Mouse (Mus musculus): ENCODE results near the gene Cul9. TPM values are rescaled to one million over a fixed set of nuclear protein-coding genes. Genes with fewer than 3 reads are reported as not detected.
A peak's percentile ranks its signal among the peaks of the same experiment; 100 is the strongest.
"Not testable (repeated sequence)": the region's sequence is repeated elsewhere in the genome, so short reads cannot be mapped to it uniquely, and the experiment has no call there.

Gene Cul9
- polyA plus RNA-seq, 1 experiment from 2014 or later, result 2.5 TPM

DNA sequence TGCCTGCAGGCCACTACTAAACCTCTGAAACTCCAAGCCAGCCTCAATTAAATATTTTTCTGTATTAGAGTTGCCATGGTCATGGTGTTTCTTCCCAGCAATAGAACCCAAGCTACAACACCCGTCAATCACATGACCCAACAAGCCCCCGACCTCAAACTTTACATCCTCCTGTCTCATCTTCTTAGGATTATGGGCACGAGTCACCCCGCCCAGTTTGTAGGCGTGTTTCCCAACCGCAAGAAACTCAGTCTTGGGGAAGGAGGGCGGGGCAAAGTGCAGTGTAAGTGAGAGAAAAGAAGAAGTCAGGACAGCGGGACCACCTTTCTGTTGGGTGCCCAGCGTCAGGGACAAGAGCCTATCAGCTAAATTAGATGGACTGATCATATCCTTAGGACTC is 42.0 kb upstream of the Cul9 start:
- Histone ChIP-seq H3K27ac (ENCODE audit: low read depth, low read length) (no peak overlapping the region), H3K36me3 (ENCODE audit: control insufficient read depth, insufficient read depth, low read length) (peaks cover 29% of the 10 kb centered on the region), H3K9ac (ENCODE audit: low read depth, low read length) (no peak overlapping the region), H3K4me1 (ENCODE audit: control insufficient read depth, insufficient read depth, low read length) (no peaks in the 10 kb centered on the region), H3K4me2 (no peak overlapping the region), H3K4me3 (ENCODE audit: low read depth, low read length) (no peak overlapping the region), H3K9me3 (replicated peaks; ENCODE audit: control insufficient read depth, low read length) (no peaks in the 10 kb centered on the region), H3K27me3 (ENCODE audit: control insufficient read depth, insufficient read depth, low read length) (no peaks in the 10 kb centered on the region)
- ATAC-seq (replicated peaks; ENCODE audit: insufficient number of reproducible peaks, low FRiP score, low TSS enrichment), result no peak
- WGBS (ENCODE audit: insufficient replicate concordance), result 77% methylated on average over 9 of the region's 9 CpGs

DNA sequence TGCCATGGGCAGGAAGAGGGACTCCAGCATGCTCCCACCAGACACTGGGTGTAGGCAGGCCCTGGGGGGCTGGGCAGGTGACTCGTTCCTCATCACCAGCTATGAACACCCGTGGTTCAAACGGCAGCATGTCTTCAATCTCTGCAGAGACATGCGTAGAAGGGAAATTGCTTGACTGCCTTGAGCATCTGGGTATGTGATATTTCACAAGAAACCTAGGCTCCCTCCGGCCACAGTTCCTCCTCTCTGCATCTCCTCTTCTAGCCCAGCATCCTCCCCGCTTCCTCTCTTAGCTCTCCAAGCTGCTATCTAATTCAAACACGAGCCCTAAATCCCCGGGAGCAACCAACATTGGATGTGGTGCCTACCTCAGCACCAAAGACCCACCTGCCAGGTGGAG is 40.1 kb upstream of the Cul9 start:
- H3K27me3 ChIP-seq (ENCODE audit: control insufficient read depth, insufficient read depth, low read length), result no peaks in the 10 kb centered on the region
- no peak overlapping the region for H3K27ac ChIP-seq (ENCODE audit: low read depth, low read length)
- no peak overlapping the region for H3K4me2 ChIP-seq
- H3K9ac ChIP-seq (ENCODE audit: low read depth, low read length), result no peak overlapping the region
- H3K36me3 ChIP-seq (ENCODE audit: control insufficient read depth, insufficient read depth, low read length), result peaks cover 43% of the 10 kb centered on the region
- no peak overlapping the region for H3K4me3 ChIP-seq (ENCODE audit: low read depth, low read length)
- 83% methylated on average over 8 of the region's 8 CpGs for WGBS (ENCODE audit: insufficient replicate concordance)
- no peaks in the 10 kb centered on the region for H3K9me3 ChIP-seq (replicated peaks; ENCODE audit: control insufficient read depth, low read length)
- ATAC-seq (replicated peaks; ENCODE audit: insufficient number of reproducible peaks, low FRiP score, low TSS enrichment), result no peak
- no peaks in the 10 kb centered on the region for H3K4me1 ChIP-seq (ENCODE audit: control insufficient read depth, insufficient read depth, low read length)

DNA sequence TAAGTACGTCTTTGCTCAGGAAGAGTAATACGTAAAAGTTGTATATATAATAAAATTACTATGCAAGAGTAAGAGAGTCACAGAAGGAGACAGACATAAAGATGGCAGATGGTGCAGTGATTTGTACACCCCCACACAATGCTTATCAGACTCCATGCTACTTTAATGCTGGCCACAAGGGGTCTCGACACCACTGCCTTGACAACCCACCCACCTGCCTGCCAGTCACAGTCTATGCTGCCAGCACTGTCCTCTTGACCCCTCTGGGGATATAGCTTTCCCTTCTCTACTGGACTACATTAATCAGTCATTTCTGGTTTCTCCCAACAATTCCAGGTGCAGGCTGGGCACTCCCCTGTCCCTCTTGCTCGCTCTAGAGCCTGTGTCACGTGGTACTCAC is 32.5 kb upstream of the Cul9 start:
- peaks cover 59% of the 10 kb centered on the region for H3K36me3 ChIP-seq (ENCODE audit: control insufficient read depth, insufficient read depth, low read length)

DNA sequence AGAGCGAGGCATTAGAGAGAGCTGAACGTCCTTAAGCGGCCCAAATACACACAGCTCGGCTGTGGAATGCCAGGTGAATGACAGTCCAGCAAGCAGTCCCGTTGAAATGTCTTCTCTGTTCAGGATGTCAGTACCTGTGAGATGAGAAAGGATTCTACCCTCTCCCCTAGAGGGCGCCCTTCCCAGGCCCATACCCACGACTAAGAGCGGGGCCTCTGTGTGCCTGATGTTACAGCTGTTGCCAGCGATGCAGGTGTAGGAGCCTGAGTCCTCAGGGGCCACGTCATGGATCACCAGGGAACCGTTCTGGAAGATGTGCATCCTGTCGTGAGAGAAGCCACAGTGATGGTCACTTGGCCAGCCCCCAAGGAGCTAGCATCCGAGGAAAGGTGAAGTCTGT is 29.9 kb upstream of the Cul9 start:
- H3K27me3 ChIP-seq (ENCODE audit: control insufficient read depth, insufficient read depth, low read length), result no peaks in the 10 kb centered on the region
- no peaks in the 10 kb centered on the region for H3K4me1 ChIP-seq (ENCODE audit: control insufficient read depth, insufficient read depth, low read length)
- H3K9ac ChIP-seq (ENCODE audit: low read depth, low read length), result no peak overlapping the region
- peaks cover 58% of the 10 kb centered on the region for H3K36me3 ChIP-seq (ENCODE audit: control insufficient read depth, insufficient read depth, low read length)
- no peak overlapping the region for H3K4me3 ChIP-seq (ENCODE audit: low read depth, low read length)
- no peak overlapping the region for H3K27ac ChIP-seq (ENCODE audit: low read depth, low read length)
- H3K4me2 ChIP-seq, result no peak overlapping the region
- no peak for ATAC-seq (replicated peaks; ENCODE audit: insufficient number of reproducible peaks, low FRiP score, low TSS enrichment)
- 0 out of 2 replicates have a peak, but pooled peaks cover 2% of the 10 kb centered on the region for H3K9me3 ChIP-seq (replicated peaks; ENCODE audit: control insufficient read depth, low read length)
- WGBS (ENCODE audit: insufficient replicate concordance), result 84% methylated on average over 13 of the region's 13 CpGs

More for the DNA sequence above, 32.5 kb upstream of the Cul9 start:
- 74% methylated on average over 5 of the region's 5 CpGs for WGBS (ENCODE audit: insufficient replicate concordance)
- H3K9ac ChIP-seq (ENCODE audit: low read depth, low read length), result no peak overlapping the region
- no peak for ATAC-seq (replicated peaks; ENCODE audit: insufficient number of reproducible peaks, low FRiP score, low TSS enrichment)
- H3K4me2 ChIP-seq, result no peak overlapping the region
- no peaks in the 10 kb centered on the region for H3K27me3 ChIP-seq (ENCODE audit: control insufficient read depth, insufficient read depth, low read length)
- H3K4me3 ChIP-seq (ENCODE audit: low read depth, low read length), result no peak overlapping the region
- H3K9me3 ChIP-seq (replicated peaks; ENCODE audit: control insufficient read depth, low read length), result 0 out of 2 replicates have a peak, but pooled peaks cover 2% of the 10 kb centered on the region
- H3K27ac ChIP-seq (ENCODE audit: low read depth, low read length), result no peak overlapping the region
- no peaks in the 10 kb centered on the region for H3K4me1 ChIP-seq (ENCODE audit: control insufficient read depth, insufficient read depth, low read length)

DNA sequence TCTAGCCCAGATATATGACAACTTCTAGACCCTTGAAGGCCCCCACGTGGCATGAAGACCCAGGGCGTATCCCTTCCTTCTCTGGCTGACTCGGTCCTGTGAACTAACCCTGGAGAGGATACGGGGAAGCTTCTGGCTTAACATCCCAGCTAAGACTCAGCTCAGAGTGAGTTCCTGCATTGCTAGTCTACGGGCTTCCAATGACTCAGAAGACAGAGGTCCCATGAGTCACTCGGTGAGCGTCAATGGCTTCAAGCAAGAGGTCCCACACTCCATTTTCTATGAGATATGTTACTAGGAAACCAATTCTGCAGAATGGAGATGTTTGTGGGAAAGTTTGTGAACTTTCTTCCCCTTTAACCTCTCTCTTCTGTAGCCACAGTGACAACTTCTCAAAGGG is 28.3 kb upstream of the Cul9 start:
- Histone ChIP-seq H3K27me3 (ENCODE audit: control insufficient read depth, insufficient read depth, low read length) (no peaks in the 10 kb centered on the region), H3K9ac (ENCODE audit: low read depth, low read length) (no peak overlapping the region), H3K4me2 (no peak overlapping the region), H3K36me3 (ENCODE audit: control insufficient read depth, insufficient read depth, low read length) (peaks cover 62% of the 10 kb centered on the region), H3K27ac (ENCODE audit: low read depth, low read length) (no peak overlapping the region), H3K4me3 (ENCODE audit: low read depth, low read length) (no peak overlapping the region), H3K4me1 (ENCODE audit: control insufficient read depth, insufficient read depth, low read length) (no peaks in the 10 kb centered on the region), H3K9me3 (replicated peaks; ENCODE audit: control insufficient read depth, low read length) (no peaks in the 10 kb centered on the region)
- ATAC-seq (replicated peaks; ENCODE audit: insufficient number of reproducible peaks, low FRiP score, low TSS enrichment), result no peak
- 90% methylated on average over 7 of the region's 7 CpGs for WGBS (ENCODE audit: insufficient replicate concordance)

DNA sequence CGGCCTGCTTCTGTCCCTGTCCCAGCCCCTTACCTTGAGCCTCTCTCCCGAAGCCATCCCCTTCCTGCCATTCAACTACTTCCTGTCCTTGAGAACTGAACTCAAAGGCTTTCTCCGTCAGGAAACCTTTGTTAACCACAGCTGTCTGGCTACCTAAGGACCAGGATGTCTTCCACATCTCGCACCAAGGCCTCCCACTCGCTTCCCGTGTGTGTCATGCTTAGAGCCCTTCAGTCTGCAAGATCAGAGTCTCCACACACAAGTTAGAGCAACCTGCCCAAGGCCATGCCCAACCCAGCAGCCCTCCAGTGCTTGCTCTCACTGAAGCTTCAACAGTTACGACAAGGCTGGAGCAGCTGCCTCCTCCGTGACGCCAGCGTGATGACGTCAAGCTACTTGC is 24.8 kb upstream of the Cul9 start:
- 74% methylated on average over 11 of the region's 11 CpGs for WGBS (ENCODE audit: insufficient replicate concordance)
- H3K9ac ChIP-seq (ENCODE audit: low read depth, low read length), result no peak overlapping the region
- no peak overlapping the region for H3K4me2 ChIP-seq
- no peaks in the 10 kb centered on the region for H3K27me3 ChIP-seq (ENCODE audit: control insufficient read depth, insufficient read depth, low read length)
- ATAC-seq (replicated peaks; ENCODE audit: insufficient number of reproducible peaks, low FRiP score, low TSS enrichment), result no peak
- peaks cover 54% of the 10 kb centered on the region for H3K36me3 ChIP-seq (ENCODE audit: control insufficient read depth, insufficient read depth, low read length)
- no peaks in the 10 kb centered on the region for H3K9me3 ChIP-seq (replicated peaks; ENCODE audit: control insufficient read depth, low read length)
- no peaks in the 10 kb centered on the region for H3K4me1 ChIP-seq (ENCODE audit: control insufficient read depth, insufficient read depth, low read length)
- H3K27ac ChIP-seq (ENCODE audit: low read depth, low read length), result no peak overlapping the region
- no peak overlapping the region for H3K4me3 ChIP-seq (ENCODE audit: low read depth, low read length)

DNA sequence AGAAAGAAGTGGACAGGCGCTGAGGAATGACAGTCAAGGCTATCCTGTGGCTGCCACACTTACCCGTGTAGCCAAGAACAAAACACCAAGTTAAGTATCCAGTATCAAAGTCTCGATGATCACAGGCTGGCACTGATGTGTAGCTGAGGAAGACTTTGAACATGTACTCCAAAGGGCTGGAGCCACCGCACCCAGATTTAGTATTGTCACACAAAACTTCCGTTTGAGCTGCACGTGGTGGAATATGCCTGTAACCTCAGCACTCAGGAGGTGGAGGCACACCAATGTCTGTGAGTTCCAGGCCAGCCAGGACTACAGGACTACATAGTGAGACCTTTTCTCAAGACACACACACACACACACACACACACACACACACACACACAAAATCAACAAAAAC is 13.0 kb upstream of the Cul9 start:
- 85% methylated on average over 6 of the region's 6 CpGs for WGBS (ENCODE audit: insufficient replicate concordance)
- Histone ChIP-seq H3K27me3 (ENCODE audit: control insufficient read depth, insufficient read depth, low read length) (no peaks in the 10 kb centered on the region), H3K4me2 (no peak overlapping the region), H3K36me3 (ENCODE audit: control insufficient read depth, insufficient read depth, low read length) (peaks cover 6% of the 10 kb centered on the region), H3K9me3 (replicated peaks; ENCODE audit: control insufficient read depth, low read length) (no peaks in the 10 kb centered on the region), H3K4me1 (ENCODE audit: control insufficient read depth, insufficient read depth, low read length) (peaks cover 11% of the 10 kb centered on the region), H3K4me3 (ENCODE audit: low read depth, low read length) (no peak overlapping the region), H3K27ac (ENCODE audit: low read depth, low read length) (no peak overlapping the region), H3K9ac (ENCODE audit: low read depth, low read length) (no peak overlapping the region)
- no peak for ATAC-seq (replicated peaks; ENCODE audit: insufficient number of reproducible peaks, low FRiP score, low TSS enrichment)

DNA sequence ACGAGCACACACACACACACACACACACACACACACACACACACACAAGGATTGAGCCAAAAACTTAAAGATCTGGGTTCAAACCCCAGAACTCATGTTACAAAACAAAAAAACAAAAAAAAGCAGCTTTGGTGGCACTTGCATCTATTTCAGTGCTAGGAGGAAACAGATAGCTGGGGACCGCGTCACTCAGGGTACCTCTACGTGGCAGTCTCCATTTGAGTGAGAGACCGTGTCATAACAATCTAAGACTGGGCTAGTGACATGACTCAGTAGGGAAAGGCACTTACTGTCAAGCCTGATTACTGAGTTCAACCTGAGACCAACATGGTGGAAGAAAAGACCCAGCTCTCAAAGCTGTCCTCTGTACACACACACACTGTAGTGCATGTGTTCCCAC is 12.0 kb upstream of the Cul9 start:
- ATAC-seq (replicated peaks; ENCODE audit: insufficient number of reproducible peaks, low FRiP score, low TSS enrichment), result no peak
- no peaks in the 10 kb centered on the region for H3K36me3 ChIP-seq (ENCODE audit: control insufficient read depth, insufficient read depth, low read length)
- peaks cover 21% of the 10 kb centered on the region for H3K4me1 ChIP-seq (ENCODE audit: control insufficient read depth, insufficient read depth, low read length)
- H3K27ac ChIP-seq (ENCODE audit: low read depth, low read length), result no peak overlapping the region
- H3K4me3 ChIP-seq (ENCODE audit: low read depth, low read length), result no peak overlapping the region
- H3K9me3 ChIP-seq (replicated peaks; ENCODE audit: control insufficient read depth, low read length), result no peaks in the 10 kb centered on the region
- 76% methylated on average over 5 of the region's 5 CpGs for WGBS (ENCODE audit: insufficient replicate concordance)
- H3K27me3 ChIP-seq (ENCODE audit: control insufficient read depth, insufficient read depth, low read length), result no peaks in the 10 kb centered on the region
- no peak overlapping the region for H3K4me2 ChIP-seq
- H3K9ac ChIP-seq (ENCODE audit: low read depth, low read length), result no peak overlapping the region

DNA sequence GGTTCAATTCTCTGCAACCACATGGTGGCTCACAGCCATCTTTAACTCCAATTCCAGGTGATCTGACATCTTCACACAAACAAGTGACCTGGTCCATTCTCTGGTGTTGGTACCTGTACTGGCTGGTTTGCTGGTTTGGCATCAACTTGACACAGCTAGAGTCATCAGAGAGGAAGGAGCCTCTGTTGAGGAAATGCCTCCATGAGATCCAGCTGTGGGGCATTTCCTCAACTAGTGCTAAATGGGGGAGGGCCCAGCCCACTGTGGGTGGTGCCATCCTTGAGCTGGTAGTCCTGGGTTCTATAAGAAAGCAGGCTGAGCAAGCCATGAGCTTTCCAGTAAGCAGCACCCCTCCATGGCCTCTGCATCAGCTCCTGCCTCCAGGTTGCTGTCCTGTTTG is 11.1 kb upstream of the Cul9 start:
- not testable (repeated sequence) for H3K9me3 ChIP-seq (replicated peaks; ENCODE audit: control insufficient read depth, low read length); ATAC-seq (replicated peaks; ENCODE audit: insufficient number of reproducible peaks, low FRiP score, low TSS enrichment); H3K4me3 ChIP-seq (ENCODE audit: low read depth, low read length); H3K27me3 ChIP-seq (ENCODE audit: control insufficient read depth, insufficient read depth, low read length); H3K9ac ChIP-seq (ENCODE audit: low read depth, low read length); H3K36me3 ChIP-seq (ENCODE audit: control insufficient read depth, insufficient read depth, low read length)
- peak overlapping the region; percentile 14; the same call in 1 of the 2 replicates for H3K4me2 ChIP-seq
- peaks cover 27% of the 10 kb centered on the region for H3K4me1 ChIP-seq (ENCODE audit: control insufficient read depth, insufficient read depth, low read length)
- peak overlapping the region; percentile 98 for H3K27ac ChIP-seq (ENCODE audit: low read depth, low read length)

All from heart, embryonic 11.5 days (tissue).